Mouse (Mus musculus): Measurements from ENCODE around the gene Syne4. TPM values are rescaled to one million over a fixed set of nuclear protein-coding genes. Genes with fewer than 3 reads are reported as not detected.
A peak's percentile ranks its signal among the peaks of the same experiment; 100 is the strongest.

The Syne4 gene
- polyA plus RNA-seq, 1 experiment from 2014 or later = 13.0 TPM

- Histone ChIP-seq H3K4me1 (ENCODE audit: control insufficient read depth in 2 of 2, insufficient read depth in 2 of 2, low read length in 2 of 2) (peaks cover 13 to 21% of the 10 kb centered on the region in 2 experiments), H3K27ac (replicated peaks in 1 of 2; ENCODE audit: control insufficient read depth in 1 of 2, insufficient read depth in 1 of 2, low read depth in 2 of 2, low read length in 2 of 2) (peak overlapping the region in 1 of 2 experiments; percentile 99; a peak in 3 of 4 replicates), H3K27me3 (ENCODE audit: control insufficient read depth, insufficient read depth, low read length) (no peaks in the 10 kb centered on the region), H3K4me2 (ENCODE audit: low read length) (peak overlapping the region; percentile 91), H3K4me3 (ENCODE audit: control insufficient read depth in 1 of 2, insufficient read depth in 1 of 2, low read depth in 1 of 2, low read length in 2 of 2) (peak overlapping the region; percentile 88 to 94), H3K9me3 (ENCODE audit: control insufficient read depth, low read length) (no peaks in the 10 kb centered on the region), H3K36me3 (ENCODE audit: control insufficient read depth, insufficient read depth, low read length) (0 out of 2 replicates have a peak, but pooled peaks cover 4% of the 10 kb centered on the region), H3K9ac (ENCODE audit: low read length) (peak overlapping the region; percentile 76)
- ATAC-seq (ENCODE audit: insufficient number of reproducible peaks, insufficient read depth, low FRiP score, low read depth) = no peak
- 0% methylated on average over 6 of the region's 6 CpGs for WGBS
Observed at GRCm38 (mm10) chr7:30279536-30279935, 35.1 kb upstream of the Syne4 start.

- Histone ChIP-seq H3K9ac (ENCODE audit: low read length) (peak within 1 kb of the TSS; percentile 76), H3K27ac (replicated peaks in 1 of 2; ENCODE audit: control insufficient read depth in 1 of 2, insufficient read depth in 1 of 2, low read depth in 2 of 2, low read length in 2 of 2) (peak within 1 kb of the TSS; percentile 97 to 99), H3K4me3 (ENCODE audit: control insufficient read depth in 1 of 2, insufficient read depth in 1 of 2, low read depth in 1 of 2, low read length in 2 of 2) (peak within 1 kb of the TSS; percentile 88 to 94), H3K4me1 (ENCODE audit: control insufficient read depth in 2 of 2, insufficient read depth in 2 of 2, low read length in 2 of 2) (peaks cover 10 to 17% of the 10 kb centered on the region in 2 experiments), H3K4me2 (ENCODE audit: low read length) (peak within 1 kb of the TSS; percentile 91), H3K9me3 (ENCODE audit: control insufficient read depth, low read length) (no peaks in the 10 kb centered on the region), H3K36me3 (ENCODE audit: control insufficient read depth, insufficient read depth, low read length) (0 out of 2 replicates have a peak, but pooled peaks cover 4% of the 10 kb centered on the region), H3K27me3 (ENCODE audit: control insufficient read depth, insufficient read depth, low read length) (no peaks in the 10 kb centered on the region)
- peak; percentile 93 for ATAC-seq (ENCODE audit: insufficient number of reproducible peaks, insufficient read depth, low FRiP score, low read depth)
- WGBS = under 1% methylated on average over 49 of the region's 49 CpGs
Observed at GRCm38 (mm10) chr7:30279951-30280669, 34.5 kb upstream of the Syne4 start, which contains the start of the genes Thap8 and Wdr62. Gene Thap8 (plus strand): TSS chr7:30280094. Gene Wdr62 (minus strand): TSS chr7:30280419.

- 1% methylated on average over 20 of the region's 20 CpGs for WGBS
Observed at GRCm38 (mm10) chr7:30280670-30281138, 33.9 kb upstream of the Syne4 start.

GRCm38 (mm10) chr7:30281522-30281921, 33.1 kb upstream of the Syne4 start:
- WGBS = 77% methylated on average over 4 of the region's 4 CpGs
- peak overlapping the region in 1 of 2 experiments; percentile 88; a peak in 1 of 4 replicates for H3K4me3 ChIP-seq (ENCODE audit: control insufficient read depth in 1 of 2, insufficient read depth in 1 of 2, low read depth in 1 of 2, low read length in 2 of 2)

More at GRCm38 (mm10) chr7:30280670-30281138, 33.9 kb upstream of the Syne4 start:
- ATAC-seq (ENCODE audit: insufficient number of reproducible peaks, insufficient read depth, low FRiP score, low read depth) = peak; percentile 88
- H3K4me3 ChIP-seq (ENCODE audit: control insufficient read depth in 1 of 2, insufficient read depth in 1 of 2, low read depth in 1 of 2, low read length in 2 of 2) = peak overlapping the region; percentile 44 to 88
- H3K27ac ChIP-seq (replicated peaks in 1 of 2; ENCODE audit: control insufficient read depth in 1 of 2, insufficient read depth in 1 of 2, low read depth in 2 of 2, low read length in 2 of 2) = peak overlapping the region; percentile 97 to 99
- H3K36me3 ChIP-seq (ENCODE audit: control insufficient read depth, insufficient read depth, low read length) = 0 out of 2 replicates have a peak, but pooled peaks cover 4% of the 10 kb centered on the region
- H3K27me3 ChIP-seq (ENCODE audit: control insufficient read depth, insufficient read depth, low read length) = no peaks in the 10 kb centered on the region
- H3K4me2 ChIP-seq (ENCODE audit: low read length) = peak overlapping the region; percentile 91
- H3K9ac ChIP-seq (ENCODE audit: low read length) = peak overlapping the region; percentile 76
- no peaks in the 10 kb centered on the region for H3K9me3 ChIP-seq (ENCODE audit: control insufficient read depth, low read length)
- H3K4me1 ChIP-seq (ENCODE audit: control insufficient read depth in 2 of 2, insufficient read depth in 2 of 2, low read length in 2 of 2) = peaks cover 7 to 13% of the 10 kb centered on the region in 2 experiments

GRCm38 (mm10) chr7:30282740-30283139, 31.9 kb upstream of the Syne4 start:
- 0 out of 2 replicates have a peak overlapping the region, but pooled peaks have one; percentile 21 for H3K9ac ChIP-seq (ENCODE audit: low read length)
- H3K4me1 ChIP-seq (ENCODE audit: control insufficient read depth in 2 of 2, insufficient read depth in 2 of 2, low read length in 2 of 2) = peaks cover 7 to 13% of the 10 kb centered on the region in 2 experiments; a peak in 3 of 4 replicates
- no peak overlapping the region for H3K27ac ChIP-seq (replicated peaks in 1 of 2; ENCODE audit: control insufficient read depth in 1 of 2, insufficient read depth in 1 of 2, low read depth in 2 of 2, low read length in 2 of 2)
- no peaks in the 10 kb centered on the region for H3K9me3 ChIP-seq (ENCODE audit: control insufficient read depth, low read length)
- no peak for ATAC-seq (ENCODE audit: insufficient number of reproducible peaks, insufficient read depth, low FRiP score, low read depth)
- WGBS = 49% methylated on average over 7 of the region's 7 CpGs
- no peak overlapping the region for H3K4me3 ChIP-seq (ENCODE audit: control insufficient read depth in 1 of 2, insufficient read depth in 1 of 2, low read depth in 1 of 2, low read length in 2 of 2)
- no peaks in the 10 kb centered on the region for H3K27me3 ChIP-seq (ENCODE audit: control insufficient read depth, insufficient read depth, low read length)
- no peak overlapping the region for H3K4me2 ChIP-seq (ENCODE audit: low read length)
- H3K36me3 ChIP-seq (ENCODE audit: control insufficient read depth, insufficient read depth, low read length) = no peaks in the 10 kb centered on the region

More at GRCm38 (mm10) chr7:30281522-30281921, 33.1 kb upstream of the Syne4 start:
- Histone ChIP-seq H3K9me3 (ENCODE audit: control insufficient read depth, low read length) (no peaks in the 10 kb centered on the region), H3K4me1 (ENCODE audit: control insufficient read depth in 2 of 2, insufficient read depth in 2 of 2, low read length in 2 of 2) (peaks cover 7 to 13% of the 10 kb centered on the region in 2 experiments; a peak in 3 of 4 replicates), H3K27ac (replicated peaks in 1 of 2; ENCODE audit: control insufficient read depth in 1 of 2, insufficient read depth in 1 of 2, low read depth in 2 of 2, low read length in 2 of 2) (peak overlapping the region; percentile 97 to 99; a peak in 3 of 4 replicates), H3K4me2 (ENCODE audit: low read length) (peak overlapping the region; percentile 91; the same call in 1 of the 2 replicates), H3K9ac (ENCODE audit: low read length) (no peak overlapping the region), H3K27me3 (ENCODE audit: control insufficient read depth, insufficient read depth, low read length) (no peaks in the 10 kb centered on the region), H3K36me3 (ENCODE audit: control insufficient read depth, insufficient read depth, low read length) (0 out of 2 replicates have a peak, but pooled peaks cover 4% of the 10 kb centered on the region)
- ATAC-seq (ENCODE audit: insufficient number of reproducible peaks, insufficient read depth, low FRiP score, low read depth) = no peak

- Histone ChIP-seq H3K36me3 (ENCODE audit: control insufficient read depth, insufficient read depth, low read length) (no peaks in the 10 kb centered on the region), H3K9ac (ENCODE audit: low read length) (no peak overlapping the region; the same call in 1 of the 2 replicates), H3K9me3 (ENCODE audit: control insufficient read depth, low read length) (no peaks in the 10 kb centered on the region), H3K27ac (replicated peaks in 1 of 2; ENCODE audit: control insufficient read depth in 1 of 2, insufficient read depth in 1 of 2, low read depth in 2 of 2, low read length in 2 of 2) (0 out of 4 replicates have a peak overlapping the region, but pooled peaks of 1 of the 2 experiments have one; percentile 9), H3K27me3 (ENCODE audit: control insufficient read depth, insufficient read depth, low read length) (no peaks in the 10 kb centered on the region; the same call in 1 of the 2 replicates), H3K4me1 (ENCODE audit: control insufficient read depth in 2 of 2, insufficient read depth in 2 of 2, low read length in 2 of 2) (peaks cover 6 to 11% of the 10 kb centered on the region in 2 experiments; a peak in 3 of 4 replicates), H3K4me3 (ENCODE audit: control insufficient read depth in 1 of 2, insufficient read depth in 1 of 2, low read depth in 1 of 2, low read length in 2 of 2) (no peak overlapping the region), H3K4me2 (ENCODE audit: low read length) (no peak overlapping the region)
- no peak for ATAC-seq (ENCODE audit: insufficient number of reproducible peaks, insufficient read depth, low FRiP score, low read depth)
- 46% methylated on average over 8 of the region's 8 CpGs for WGBS
Observed at GRCm38 (mm10) chr7:30286701-30287410, 27.8 kb upstream of the Syne4 start.

- H3K27ac ChIP-seq (replicated peaks in 1 of 2; ENCODE audit: control insufficient read depth in 1 of 2, insufficient read depth in 1 of 2, low read depth in 2 of 2, low read length in 2 of 2) = no peak overlapping the region
- H3K9ac ChIP-seq (ENCODE audit: low read length) = no peak overlapping the region
- WGBS = 62% methylated on average over 6 of the region's 6 CpGs
- H3K27me3 ChIP-seq (ENCODE audit: control insufficient read depth, insufficient read depth, low read length) = no peaks in the 10 kb centered on the region; the same call in 1 of the 2 replicates
- no peak overlapping the region for H3K4me2 ChIP-seq (ENCODE audit: low read length)
- H3K9me3 ChIP-seq (ENCODE audit: control insufficient read depth, low read length) = no peaks in the 10 kb centered on the region
- H3K4me1 ChIP-seq (ENCODE audit: control insufficient read depth in 2 of 2, insufficient read depth in 2 of 2, low read length in 2 of 2) = peaks cover 6% of the 10 kb centered on the region in 2 experiments; a peak in 3 of 4 replicates
- H3K36me3 ChIP-seq (ENCODE audit: control insufficient read depth, insufficient read depth, low read length) = no peaks in the 10 kb centered on the region
- no peak for ATAC-seq (ENCODE audit: insufficient number of reproducible peaks, insufficient read depth, low FRiP score, low read depth)
- no peak overlapping the region for H3K4me3 ChIP-seq (ENCODE audit: control insufficient read depth in 1 of 2, insufficient read depth in 1 of 2, low read depth in 1 of 2, low read length in 2 of 2)
Observed at GRCm38 (mm10) chr7:30288046-30288445, 26.6 kb upstream of the Syne4 start.
